Mouse (Mus musculus): ENCODE measurements around the gene Gm21818.
A peak's percentile ranks its signal among the peaks of the same experiment; 100 is the strongest.
"Not testable (repeated sequence)": the region's sequence is repeated elsewhere in the genome, so short reads cannot be mapped to it uniquely, and the experiment has no call there.

The Gm21818 gene

GRCm38 (mm10) chr13:120172133-120172532 is at the start of gene Gm21818:
Gene Gm21818 (plus strand): TSS chr13:120172433.
- not testable (repeated sequence) for DNase-seq

DNA sequence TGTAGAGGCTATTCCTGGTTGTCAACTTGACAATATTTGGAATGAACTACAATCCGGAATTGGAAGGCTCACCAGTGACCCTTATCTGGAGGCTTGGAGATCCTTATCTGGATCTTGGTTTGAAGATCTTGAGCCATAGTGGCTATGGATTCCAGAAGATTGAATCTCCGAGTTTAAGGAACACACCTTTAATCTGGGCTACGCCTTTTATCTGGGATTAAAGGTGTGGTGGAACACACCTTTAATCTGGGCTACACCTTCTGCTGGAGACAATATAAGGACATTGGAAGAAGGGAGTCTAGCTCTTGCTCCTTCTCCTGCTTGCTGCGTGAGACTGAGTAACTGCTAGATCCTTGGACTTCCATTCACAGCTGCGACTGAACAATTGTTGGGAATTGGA is 32.3 kb upstream of the Gm21818 start, which contains the start of gene Gm20767:
Gene Gm20767, plus strand, starts transcription at position 301 of the 400 bp plus-strand sequence.
- DNase-seq, result not testable (repeated sequence)

DNA sequence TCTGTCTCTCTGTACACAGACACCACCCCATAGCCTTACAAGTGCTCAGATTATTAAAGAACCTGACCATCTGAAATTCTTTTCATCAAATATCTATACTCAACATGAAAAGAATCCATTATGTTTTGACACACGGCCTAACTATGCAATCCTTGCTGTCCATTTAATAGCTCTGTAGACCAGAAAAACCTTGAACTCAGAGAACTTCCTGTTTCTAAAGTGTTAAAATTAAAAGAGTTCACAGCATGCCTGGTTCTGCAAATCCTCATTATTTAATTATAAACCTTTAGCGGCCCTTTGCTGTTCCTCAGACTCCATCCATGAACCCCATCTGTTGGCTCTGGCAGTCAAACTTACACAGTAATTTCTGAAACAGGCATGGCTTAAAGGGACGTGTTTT is 29.9 kb upstream of the Gm21818 start:
- not testable (repeated sequence) for DNase-seq

DNA sequence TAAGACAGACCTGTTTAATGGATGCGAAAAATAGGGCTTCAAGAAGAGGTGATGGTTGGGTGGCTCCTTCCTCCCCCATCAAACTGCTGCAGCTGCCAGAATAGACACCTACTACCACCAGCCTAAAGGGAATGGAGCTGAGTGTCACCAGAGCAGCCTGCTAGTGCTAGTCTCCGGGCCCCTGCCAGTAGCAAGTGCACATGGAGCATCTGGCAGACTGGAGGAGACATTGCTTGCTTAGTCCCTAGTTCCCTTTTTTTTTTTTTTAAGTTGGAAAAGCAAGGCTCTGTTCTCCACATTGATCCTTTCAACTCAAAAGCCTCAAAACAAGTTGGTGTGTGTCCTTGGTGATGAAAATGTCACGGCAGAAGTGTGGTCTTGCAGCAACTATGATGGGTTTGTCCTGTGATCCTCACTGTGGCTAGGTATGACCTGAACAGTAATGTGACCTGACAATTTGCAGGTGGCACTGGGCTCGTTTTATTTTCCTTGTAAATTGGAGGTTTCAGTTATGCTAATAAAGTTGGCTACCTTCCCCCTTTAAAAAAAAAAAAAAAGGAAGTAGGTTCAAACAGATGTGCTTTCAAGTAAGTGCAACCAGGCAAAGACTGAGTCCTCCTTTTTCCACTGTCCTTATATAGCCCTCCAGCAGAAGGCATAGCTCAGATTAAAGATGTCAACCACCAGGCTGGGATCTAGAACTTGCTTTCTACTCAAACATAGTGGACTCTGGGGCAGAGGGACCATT is 22.4 kb upstream of the Gm21818 start:
- DNase-seq, result not testable (repeated sequence)

DNA sequence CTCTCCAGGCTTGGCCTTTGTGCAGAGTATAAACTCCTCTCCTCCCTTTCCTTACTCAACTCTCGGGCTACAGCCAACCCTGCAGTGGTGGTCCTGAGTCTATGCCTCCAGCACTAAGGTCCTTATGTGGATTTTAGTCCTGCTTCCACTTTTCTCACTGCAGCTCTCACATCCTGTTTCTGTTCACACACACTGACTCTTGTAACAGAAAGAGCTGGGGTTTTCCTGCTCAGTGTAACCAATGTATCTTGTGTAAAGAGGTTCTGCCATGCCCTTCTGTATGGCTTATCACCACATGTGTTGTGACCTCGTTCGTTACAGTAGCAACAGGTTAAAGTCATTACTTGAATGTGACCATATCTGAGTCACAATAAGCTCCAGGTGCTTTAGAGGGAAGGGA is 21.6 kb upstream of the Gm21818 start:
- not testable (repeated sequence) for DNase-seq

GRCm38 (mm10) chr13:120168301-120168700 is 3.9 kb upstream of the Gm21818 start:
- DNase-seq, result peak; percentile 21 to 24

DNA sequence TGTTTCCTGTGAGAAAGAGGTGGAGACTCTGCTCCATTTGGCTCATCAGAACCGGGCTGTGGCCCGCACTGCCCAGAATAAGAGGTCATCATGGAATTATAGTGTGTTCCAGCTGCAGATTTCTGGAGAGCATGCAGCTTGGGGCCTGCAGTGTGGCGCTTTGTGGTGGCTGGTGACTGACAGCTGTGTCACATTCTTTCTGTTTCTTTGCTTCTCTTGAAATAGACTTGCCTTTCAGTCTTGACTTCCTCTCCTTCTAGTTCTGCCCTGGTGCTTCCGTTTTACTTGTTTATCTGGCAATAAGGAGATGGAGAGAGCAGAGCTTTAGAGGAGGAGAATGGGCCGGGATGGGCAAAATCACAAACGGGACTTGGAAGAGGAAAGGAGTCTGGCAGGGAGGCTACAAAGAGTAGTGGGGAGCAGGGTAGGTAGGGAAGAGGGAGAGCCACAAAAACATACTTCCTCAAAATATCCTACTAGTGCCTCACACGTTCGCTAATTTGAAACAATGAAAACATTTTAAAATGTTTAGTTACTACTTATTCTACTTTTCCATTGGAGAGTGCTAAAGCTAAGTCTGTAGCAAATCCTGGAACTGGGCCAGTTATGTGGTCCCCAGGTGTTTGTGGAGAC is 24.1 kb downstream of the Gm21818 start:
- DNase-seq, result not testable (repeated sequence)

DNA sequence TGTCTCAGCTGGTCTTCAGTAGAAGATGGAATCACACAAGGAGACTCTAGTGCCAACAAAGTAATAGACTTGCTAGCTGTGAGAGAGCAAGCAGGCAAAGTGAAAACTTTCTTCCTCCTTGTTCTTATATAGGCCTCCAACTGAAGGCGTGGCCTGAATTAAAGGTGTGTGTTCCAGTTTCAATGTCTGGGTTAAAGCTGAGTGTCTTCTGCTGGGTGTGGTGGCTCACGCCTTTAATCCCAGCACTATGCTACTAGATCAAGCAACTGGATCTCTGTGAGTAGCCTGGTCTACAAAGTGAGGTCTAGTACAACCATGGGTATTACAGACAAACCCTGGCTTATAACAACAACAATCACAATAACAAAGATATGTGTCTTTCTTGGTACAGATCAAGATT is 43.6 kb downstream of the Gm21818 start, which contains the start of gene Gm21762:
Gene Gm21762, minus strand, starts transcription at position 101 of the 400 bp plus-strand sequence.
- DNase-seq, result not testable (repeated sequence)

GRCm38 (mm10) chr13:120220922-120221321 is 48.7 kb downstream of the Gm21818 start:
- DNase-seq, result not testable (repeated sequence)

DNA sequence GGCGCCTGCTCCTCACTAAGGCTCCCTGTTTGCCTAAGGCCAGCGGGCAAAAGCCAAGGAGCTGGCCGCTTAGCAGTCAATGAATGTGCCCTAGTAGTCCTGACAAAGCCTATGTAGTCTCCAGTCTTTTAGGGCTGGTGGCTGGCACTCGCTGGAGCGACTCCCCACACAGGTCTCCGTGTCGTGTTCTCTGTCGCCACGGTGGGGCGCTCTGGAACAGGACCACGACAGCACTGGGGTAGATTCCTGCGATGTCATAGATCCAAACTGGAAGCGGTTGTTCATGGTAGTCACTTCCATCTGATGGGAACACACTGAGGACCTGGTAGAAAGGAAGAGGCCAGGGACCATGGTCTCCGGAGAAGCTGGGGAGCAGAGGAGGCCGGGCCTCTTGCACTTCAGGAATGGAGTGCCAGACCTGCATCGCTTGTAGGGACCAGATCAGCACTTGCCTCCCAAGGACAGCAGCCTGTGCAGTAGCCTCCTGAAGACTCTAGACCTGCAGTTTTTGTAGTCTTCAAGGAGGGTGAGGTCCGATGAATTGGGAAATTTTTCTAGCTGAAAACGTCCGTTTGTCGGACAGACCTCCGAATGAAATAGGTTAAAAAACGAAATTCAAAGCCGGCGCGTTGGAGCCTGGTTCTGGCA is 50.9 kb downstream of the Gm21818 start:
- not testable (repeated sequence) for DNase-seq

Measured in kidney, adult 8-10 months (tissue).